Mouse (Mus musculus) lung, postnatal 14 days (tissue): Measurements from ENCODE around the gene Atxn3.
"Not testable (repeated sequence)": the region's sequence is repeated elsewhere in the genome, so short reads cannot be mapped to it uniquely, and the experiment has no call there.

Experiments used
- DNase-seq: peaks from one replicate; pipeline ENCODE4 v3.0.0; 2021

Gene Atxn3

GRCm38 (mm10) chr12:101957942-101958544 is at the start of gene Atxn3:
TSS of gene Atxn3 (minus strand) at chr12:101958246.
- DNase-seq, result peak; percentile 97

GRCm38 (mm10) chr12:102000785-102001184 is 42.7 kb upstream of the Atxn3 start:
- no peak for DNase-seq

- DNase-seq, result no peak
Observed at GRCm38 (mm10) chr12:101998929-101999328, 40.9 kb upstream of the Atxn3 start.

- DNase-seq, result no peak
Observed at GRCm38 (mm10) chr12:101994576-101995467, 36.8 kb upstream of the Atxn3 start.

- DNase-seq, result no peak
Observed at GRCm38 (mm10) chr12:101987659-101988058, 29.6 kb upstream of the Atxn3 start.

- DNase-seq, result peak; percentile 12
Observed at GRCm38 (mm10) chr12:101985110-101985509, 27.1 kb upstream of the Atxn3 start.

GRCm38 (mm10) chr12:101982977-101983376 is 24.9 kb upstream of the Atxn3 start:
- no peak for DNase-seq

GRCm38 (mm10) chr12:101981559-101981958 is 23.5 kb upstream of the Atxn3 start:
- DNase-seq, result no peak

GRCm38 (mm10) chr12:101980266-101980665 is 22.2 kb upstream of the Atxn3 start:
- DNase-seq, result peak; percentile 8

GRCm38 (mm10) chr12:101979213-101979750 is 21.2 kb upstream of the Atxn3 start:
- DNase-seq, result no peak

GRCm38 (mm10) chr12:101978588-101978987 is 20.5 kb upstream of the Atxn3 start:
- DNase-seq, result no peak

GRCm38 (mm10) chr12:101978162-101978561 is 20.1 kb upstream of the Atxn3 start:
- no peak for DNase-seq

GRCm38 (mm10) chr12:101977404-101977915 is 19.4 kb upstream of the Atxn3 start:
- DNase-seq, result no peak

- DNase-seq, result no peak
Observed at GRCm38 (mm10) chr12:101976651-101977403, 18.8 kb upstream of the Atxn3 start.

GRCm38 (mm10) chr12:101975601-101976571 is 17.8 kb upstream of the Atxn3 start, which contains the start of gene Cpsf2:
TSS of gene Cpsf2 (plus strand) at chr12:101975988.
- DNase-seq, result peak; percentile 81

GRCm38 (mm10) chr12:101975167-101975600 is 17.1 kb upstream of the Atxn3 start:
- no peak for DNase-seq

GRCm38 (mm10) chr12:101974571-101974970 is 16.5 kb upstream of the Atxn3 start:
- no peak for DNase-seq

GRCm38 (mm10) chr12:101972230-101972629 is 14.2 kb upstream of the Atxn3 start:
- no peak for DNase-seq

- no peak for DNase-seq
Observed at GRCm38 (mm10) chr12:101971311-101971710, 13.3 kb upstream of the Atxn3 start.

GRCm38 (mm10) chr12:101958960-101959780 is 1.1 kb upstream of the Atxn3 start:
- DNase-seq, result not testable (repeated sequence)

GRCm38 (mm10) chr12:101958556-101958955 is 510 bp upstream of the Atxn3 start:
- no peak for DNase-seq
